Mouse (Mus musculus) induced T-regulatory cell, adult 2 months (primary cell): ENCODE measurements around the gene Xpo1.
"Not testable (repeated sequence)": the region's sequence is repeated elsewhere in the genome, so short reads cannot be mapped to it uniquely, and the experiment has no call there.

Experiments used
- DNase-seq: peaks from one replicate; pipeline ENCODE4 v3.0.0-alpha.2; 2012; ENCODE audit warnings: low read depth

The Xpo1 gene

GRCm38 (mm10) chr11:23255427-23256193 lies at the start of gene Xpo1:
Gene Xpo1 (plus strand): TSS chr11:23256041.
- DNase-seq = peak; percentile 100

DNA sequence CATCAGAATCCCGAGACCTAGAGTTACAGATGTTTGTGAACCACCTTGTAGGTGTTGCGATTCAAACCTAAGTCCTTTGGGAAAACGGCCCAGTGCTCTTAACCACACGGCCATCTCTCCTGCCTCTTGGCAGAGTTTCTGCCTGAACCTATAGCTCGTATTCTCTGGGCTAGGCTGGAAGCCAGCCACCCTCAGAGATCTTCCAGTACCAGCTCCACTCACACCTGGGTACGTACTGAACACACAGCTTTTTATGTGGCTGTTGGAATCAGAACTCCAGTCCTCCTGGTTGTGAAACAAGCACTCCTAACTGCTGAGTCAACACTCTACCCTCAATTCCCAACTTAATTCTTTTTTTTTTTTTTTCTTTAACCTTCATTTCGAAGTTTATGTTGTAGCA lies 46.1 kb upstream of the Xpo1 start:
- no peak for DNase-seq

- DNase-seq = no peak
Measured at GRCm38 (mm10) chr11:23210590-23211510, 45.0 kb upstream of the Xpo1 start.

GRCm38 (mm10) chr11:23217430-23217829 lies 38.4 kb upstream of the Xpo1 start:
- DNase-seq = no peak

DNA sequence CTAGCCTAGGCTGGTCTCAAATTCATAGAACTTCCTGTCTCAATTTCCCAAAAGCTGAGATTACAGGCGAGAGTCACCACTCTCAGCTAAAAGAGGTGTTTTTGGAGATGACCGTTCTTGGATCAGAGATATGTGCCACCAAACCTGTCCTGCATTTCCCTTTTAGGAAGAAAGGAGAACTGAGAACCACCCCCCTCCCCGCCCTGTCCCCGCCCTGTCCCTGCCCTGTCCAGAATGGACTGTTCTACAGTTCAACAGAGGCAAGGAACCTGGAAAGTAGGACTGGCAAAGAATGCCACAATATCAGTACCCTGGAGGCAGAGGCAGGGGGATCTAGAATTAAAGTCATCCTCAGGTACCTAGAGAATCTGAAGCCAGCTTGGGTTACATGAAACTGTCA lies 19.8 kb upstream of the Xpo1 start:
- DNase-seq = no peak

- DNase-seq = no peak
Measured at GRCm38 (mm10) chr11:23253931-23254330, 1.9 kb upstream of the Xpo1 start.

- no peak for DNase-seq
Measured at GRCm38 (mm10) chr11:23254548-23254947, 1.3 kb upstream of the Xpo1 start.

DNA sequence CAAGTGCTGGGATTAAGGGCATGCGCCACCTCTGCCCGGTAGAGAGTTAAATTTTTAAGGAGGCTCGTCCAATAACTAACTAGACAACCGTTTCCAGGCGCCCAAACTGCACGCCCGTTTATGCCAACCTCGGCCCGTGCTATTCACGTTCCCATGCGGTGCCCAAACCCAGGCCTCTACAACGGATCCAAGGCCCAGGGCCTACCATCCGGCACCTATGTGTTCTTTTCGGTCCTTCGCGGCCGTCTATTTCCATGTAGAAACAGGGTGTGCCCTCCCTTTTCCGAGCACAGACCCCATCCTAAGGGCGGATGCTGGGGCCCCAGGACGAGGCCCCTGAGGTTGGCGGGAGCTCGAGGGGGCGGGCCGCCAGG lies 801 bp upstream of the Xpo1 start:
- no peak for DNase-seq

GRCm38 (mm10) chr11:23256194-23256802 lies 457 bp downstream of the Xpo1 start:
- DNase-seq = no peak

DNA sequence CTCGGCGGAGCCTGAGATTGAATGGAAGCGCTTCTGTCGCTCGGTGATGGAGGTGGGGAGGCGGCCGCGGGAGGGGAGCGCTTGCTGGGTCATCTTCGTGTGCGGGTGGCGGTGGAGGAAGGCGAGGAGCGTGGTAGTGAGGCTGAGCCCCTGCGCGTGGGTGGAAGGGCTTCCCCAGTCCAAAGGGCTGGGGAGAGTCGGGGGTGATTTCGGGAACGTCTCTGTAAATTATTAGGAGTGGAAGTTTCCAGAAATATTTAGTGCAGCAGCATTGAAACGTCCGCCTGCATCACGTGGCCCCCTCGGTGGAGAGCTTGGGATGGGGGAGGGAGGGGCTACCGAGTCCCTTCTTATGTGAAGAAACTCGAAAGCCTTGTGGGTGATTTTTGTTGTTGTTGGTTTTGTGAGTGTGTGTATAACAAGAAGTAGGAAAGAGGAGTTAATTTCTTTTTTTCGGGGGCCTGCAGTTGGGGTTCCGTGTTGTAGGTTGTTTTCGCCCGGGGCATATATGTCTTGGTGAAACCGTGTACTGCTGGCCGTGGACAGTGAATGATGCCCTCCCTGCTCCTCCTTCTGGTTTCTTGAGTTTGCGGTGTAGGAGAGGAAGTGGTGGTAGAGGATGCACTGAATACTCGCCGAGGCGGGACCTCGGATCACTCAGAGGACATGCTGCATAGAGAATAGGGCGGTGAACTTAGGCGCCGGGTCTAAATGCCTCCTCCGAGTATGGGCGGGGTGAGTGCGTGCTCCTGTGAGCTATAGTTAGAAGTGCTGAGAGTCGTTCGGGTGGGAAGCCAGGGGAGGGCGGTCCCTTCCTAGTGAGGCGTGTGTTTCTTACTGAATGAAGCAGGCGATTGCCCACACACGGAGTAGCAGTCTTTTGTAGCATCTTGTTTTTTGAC lies 1.2 kb downstream of the Xpo1 start:
- peak; percentile 94 for DNase-seq

DNA sequence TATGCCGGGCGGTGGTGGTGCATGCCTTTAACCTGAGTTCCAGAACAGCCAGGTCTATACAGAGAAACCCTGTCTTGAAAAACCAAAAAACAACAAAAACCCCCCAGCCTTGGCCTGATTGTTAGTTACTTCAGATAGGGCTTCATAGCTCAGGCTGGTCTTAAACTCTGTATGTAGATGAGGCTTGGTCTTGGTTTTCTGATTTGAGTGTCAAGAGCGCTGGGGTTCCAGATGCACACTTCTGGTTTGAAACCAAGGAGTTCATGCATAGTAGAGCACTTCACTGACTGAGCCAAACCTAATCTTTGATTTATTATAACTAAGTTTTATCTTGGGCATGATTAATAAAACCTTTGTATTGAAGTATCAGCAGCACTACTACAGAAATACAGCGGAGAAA lies 3.2 kb downstream of the Xpo1 start:
- DNase-seq = no peak

- no peak for DNase-seq
Measured at GRCm38 (mm10) chr11:23259481-23259880, 3.6 kb downstream of the Xpo1 start.

- no peak for DNase-seq
Measured at GRCm38 (mm10) chr11:23260186-23260585, 4.3 kb downstream of the Xpo1 start.

DNA sequence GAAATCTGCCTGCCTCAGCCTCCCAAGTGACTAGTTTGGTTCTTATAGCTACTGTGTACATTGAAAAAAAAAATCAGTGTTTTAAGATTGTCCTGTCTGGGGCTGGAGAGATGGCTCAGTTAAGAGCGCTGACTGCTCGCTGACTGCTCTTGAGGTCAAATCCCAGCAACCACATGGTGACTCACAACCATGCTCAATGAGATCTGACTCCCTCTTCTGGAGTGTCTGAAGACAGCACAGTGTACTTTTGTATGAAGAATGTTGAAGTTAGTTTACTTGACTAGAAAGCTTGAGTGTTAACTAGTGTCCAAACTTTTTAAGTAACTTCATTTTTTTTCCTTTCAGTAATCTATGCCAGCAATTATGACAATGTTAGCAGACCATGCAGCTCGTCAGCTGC lies 5.6 kb downstream of the Xpo1 start:
- peak; percentile 71 for DNase-seq

- no peak for DNase-seq
Measured at GRCm38 (mm10) chr11:23264949-23265348, 9.1 kb downstream of the Xpo1 start.

DNA sequence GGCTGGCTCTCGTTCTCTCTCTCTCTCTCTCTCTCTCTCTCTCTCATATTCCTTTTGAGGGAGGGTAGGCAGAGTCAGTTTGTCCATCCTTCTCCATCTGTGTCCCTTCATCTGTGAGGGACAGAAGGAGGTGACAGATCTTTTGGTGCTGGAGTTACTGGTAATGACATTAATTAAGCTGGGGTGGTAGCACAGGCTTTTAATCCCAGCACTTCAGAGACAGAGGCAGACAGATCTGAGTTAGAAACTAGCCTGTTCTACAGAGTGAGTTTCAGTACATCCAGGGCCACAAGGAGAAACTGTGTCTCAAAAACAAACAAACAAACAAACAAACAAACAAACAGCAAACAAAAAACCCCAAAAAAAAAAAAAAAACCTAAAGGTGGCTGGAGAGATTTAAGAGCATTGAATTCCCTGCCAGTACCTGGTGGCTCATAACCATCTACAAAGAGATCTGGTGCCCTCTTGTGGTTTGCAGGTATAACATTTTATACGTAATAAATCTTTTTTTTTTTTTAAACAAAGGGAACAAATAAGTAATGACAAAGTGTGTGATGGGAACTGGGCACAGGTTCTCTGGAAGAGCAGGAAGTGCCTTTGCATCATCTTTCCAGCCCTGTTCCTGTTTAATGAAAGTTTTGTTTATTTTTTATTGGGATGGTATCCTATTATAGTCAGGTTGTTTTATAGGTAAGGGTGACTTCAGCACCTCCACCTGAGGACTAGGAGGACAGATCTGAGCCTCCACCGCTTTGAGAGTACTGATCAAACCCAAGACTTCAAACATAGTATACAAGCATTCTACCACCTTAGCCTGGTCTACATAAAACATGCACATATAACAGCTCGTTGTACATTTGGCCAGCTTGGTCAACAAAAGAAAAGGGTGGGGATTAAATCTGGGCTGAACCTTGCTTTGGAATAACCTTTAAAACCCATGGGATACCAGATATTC lies 16.2 kb downstream of the Xpo1 start:
- peak; percentile 79 for DNase-seq

DNA sequence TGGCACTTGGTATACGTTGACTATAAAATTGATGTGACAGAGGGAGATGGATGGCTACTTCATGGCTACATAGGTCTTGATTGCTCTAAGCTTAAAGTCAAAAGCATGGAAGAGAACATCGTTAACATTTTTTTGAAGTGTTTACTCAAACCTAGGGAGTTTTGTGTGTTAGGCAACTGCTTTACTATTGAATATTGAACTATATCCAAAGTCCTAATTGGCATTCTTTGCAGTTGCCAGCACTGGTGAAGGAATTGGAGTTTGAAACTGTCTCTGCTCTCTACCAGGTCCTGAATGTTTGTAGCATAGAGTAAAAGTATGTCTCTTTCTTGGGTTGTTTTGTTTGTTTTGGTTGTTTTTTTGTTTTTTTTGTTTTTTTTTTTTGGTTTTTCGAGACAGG lies 19.9 kb downstream of the Xpo1 start:
- no peak for DNase-seq

DNA sequence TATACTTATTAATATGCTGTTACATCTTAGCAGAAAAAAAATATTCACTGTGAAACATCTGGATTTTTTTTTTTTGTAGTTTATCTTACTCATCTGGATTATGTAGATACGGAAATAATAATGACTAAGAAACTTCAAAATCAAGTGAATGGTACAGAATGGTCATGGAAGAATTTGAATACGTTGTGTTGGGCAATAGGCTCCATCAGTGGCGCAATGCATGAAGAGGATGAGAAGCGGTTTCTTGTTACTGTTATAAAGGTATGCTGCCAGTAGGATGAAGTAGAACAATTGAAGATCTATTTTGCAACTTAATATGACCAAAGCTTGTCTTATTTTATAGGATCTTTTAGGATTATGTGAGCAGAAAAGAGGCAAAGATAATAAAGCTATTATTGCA lies 28.6 kb downstream of the Xpo1 start:
- DNase-seq = no peak

- not testable (repeated sequence) for DNase-seq
Measured at GRCm38 (mm10) chr11:23288866-23289265, 33.0 kb downstream of the Xpo1 start.

DNA sequence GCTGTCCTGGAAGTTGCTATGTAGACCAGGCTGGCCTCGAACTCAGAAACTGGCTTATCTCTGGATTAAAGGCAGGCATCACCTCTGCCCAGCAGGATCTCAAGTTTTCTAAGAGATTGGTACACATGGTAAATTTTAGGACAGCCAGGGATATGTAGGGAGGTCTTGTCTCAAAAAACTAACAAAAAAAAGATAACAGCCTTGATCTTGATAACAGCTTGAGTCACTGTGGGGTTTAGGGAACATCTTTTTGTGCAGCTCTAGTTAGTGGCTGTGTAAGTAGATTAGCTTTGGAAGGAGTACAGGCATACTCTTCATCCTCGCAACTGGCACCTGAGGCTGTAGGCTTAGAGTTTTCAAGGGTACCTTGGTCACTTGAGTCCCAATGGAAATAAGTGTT lies 41.5 kb downstream of the Xpo1 start:
- DNase-seq = no peak

GRCm38 (mm10) chr11:23298301-23298700 lies 42.5 kb downstream of the Xpo1 start:
- DNase-seq = no peak
